In the genomic region with DNA sequence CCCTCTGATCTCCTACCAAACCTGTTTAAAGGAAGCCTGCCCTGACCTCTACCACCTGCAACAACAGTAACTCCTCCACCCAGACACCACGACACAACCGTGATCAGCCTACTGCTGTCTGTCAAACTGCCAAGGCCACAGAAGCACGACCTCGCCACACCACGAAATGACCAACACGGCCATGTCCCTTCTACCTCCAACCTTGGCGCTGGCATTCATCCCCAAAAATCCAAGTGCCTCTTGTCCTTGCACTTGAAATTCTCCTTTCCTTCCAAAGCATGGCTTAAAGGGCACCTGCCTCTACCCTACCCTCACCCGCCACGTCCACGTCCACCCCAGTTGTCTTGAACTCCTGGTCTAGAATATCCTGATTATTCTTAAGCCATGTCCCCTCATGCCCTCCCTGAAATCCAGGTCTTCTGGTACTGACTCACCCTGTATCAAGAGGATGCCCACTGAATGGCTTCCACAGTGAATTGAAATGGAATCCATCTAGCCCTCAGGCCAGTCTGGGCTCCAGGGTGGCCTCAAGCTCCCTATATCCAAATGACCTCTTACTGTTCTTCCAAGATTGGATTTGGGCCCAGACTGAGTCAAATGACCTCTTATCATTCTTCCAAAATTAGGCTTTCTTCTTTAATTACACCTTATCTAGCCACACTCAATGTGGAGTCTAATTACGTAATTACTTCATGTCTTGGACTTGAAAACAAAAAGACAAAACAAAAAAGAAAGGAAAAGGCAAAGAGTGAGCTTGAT, we compare ENCODE assay signal across 28 mouse cellular contexts. TPM values are rescaled to one million over a fixed set of nuclear protein-coding genes. Genes with fewer than 3 reads are reported as not detected.
DNase-seq lines count a peak whose midpoint lies in the region; ATAC-seq and TF ChIP-seq lines count a peak whose summit lies in the region.
"Had no signal": no experiment of that assay in that cellular context is flagged by ENCODE, and none has a peak within 500 bp of the region (broad histone marks: within the 10 kb centered on the region; RNA-seq: fewer than 3 reads in every experiment).

No protein-coding gene starts in this region.

- no peak for TF ChIP-seq EP300 in heart, adult 2 months (IDR thresholded peaks at IDR 0.05; ENCODE audit: insufficient read depth, low read depth, low read length)
- TF ChIP-seq EP300 in lung, postnatal 0 days (IDR thresholded peaks at IDR 0.05), result no peak
- TF ChIP-seq EP300 in stomach, postnatal 0 days (optimal IDR thresholded peaks at IDR 0.05), result no peak

- 61% methylated on average over 11 of the region's 11 CpGs for WGBS in heart, adult 2 months
- 77% methylated on average over 11 of the region's 11 CpGs for WGBS in lung, postnatal 0 days
- WGBS in stomach, postnatal 0 days, result 92% methylated on average over 11 of the region's 11 CpGs

- peaks cover 49% of the 10 kb centered on the region for H3K36me3 ChIP-seq in heart, adult 2 months (ENCODE audit: control insufficient read depth, insufficient read depth, low read length)
- no peaks in the 10 kb centered on the region; the same call in 1 of the 2 replicates for H3K36me3 ChIP-seq in lung, postnatal 0 days (ENCODE audit: insufficient read depth, low read length)
- no peaks in the 10 kb centered on the region for H3K36me3 ChIP-seq in stomach, postnatal 0 days (ENCODE audit: control insufficient read depth, insufficient read depth, low read length)
- H3K36me3 ChIP-seq: embryonic facial prominence, embryonic 13.5 days; neural tube, embryonic 12.5 days had no signal

- ATAC-seq in lung, postnatal 0 days, result no peak
- 0 out of 2 replicates have a peak, but pooled peaks have one; percentile 15 for ATAC-seq in stomach, postnatal 0 days (ENCODE audit: low FRiP score, low TSS enrichment)
- ATAC-seq: activated CD4-positive, CD25-positive, alpha-beta regulatory T cell, adult 4 months had no signal

- intact Hi-C loops in heart, adult 2 months (cut with DNase I), result loop anchor here (2.0 kb wide), 1 partner anchor 16 kb away; a partner anchor contains a TSS
- intact Hi-C loops in heart, postnatal 36 days (cut with DNase I), result loop anchor here (2.0 kb wide), 2 partner anchors 16 to 64 kb away; a partner anchor contains a TSS
- intact Hi-C loops in left cerebral cortex, adult 2 months (cut with DNase I), result no loop called here

- no peak overlapping the region for H3K4me2 ChIP-seq in lung, postnatal 0 days (replicated peaks; ENCODE audit: low read depth, low read length)
- H3K4me2 ChIP-seq in stomach, postnatal 0 days (replicated peaks; ENCODE audit: low read depth), result no peak overlapping the region
- H3K4me2 ChIP-seq: embryonic facial prominence, embryonic 13.5 days; forebrain, embryonic 12.5 days; heart, embryonic 13.5 days; hindbrain, embryonic 13.5 days; limb, embryonic 15.5 days; neural tube, embryonic 12.5 days had no signal

- H3K27me3 ChIP-seq in heart, adult 2 months (ENCODE audit: control insufficient read depth, insufficient read depth, low read length), result no peaks in the 10 kb centered on the region
- H3K27me3 ChIP-seq in lung, postnatal 0 days (replicated peaks; ENCODE audit: insufficient read depth, low read length), result no peaks in the 10 kb centered on the region
- no peaks in the 10 kb centered on the region for H3K27me3 ChIP-seq in stomach, postnatal 0 days (ENCODE audit: control insufficient read depth, insufficient read depth, low read length)
- H3K27me3 ChIP-seq: embryonic facial prominence, embryonic 13.5 days; forebrain, embryonic 12.5 days; heart, embryonic 13.5 days; hindbrain, embryonic 13.5 days; limb, embryonic 15.5 days; neural tube, embryonic 12.5 days had no signal

- H3K79me2 ChIP-seq in heart, adult 2 months (replicated peaks; ENCODE audit: control insufficient read depth, insufficient read depth, low read length), result peaks cover 10% of the 10 kb centered on the region

- 0 out of 2 replicates have a peak overlapping the region, but pooled peaks have one; percentile 17 for H3K9ac ChIP-seq in heart, adult 2 months (ENCODE audit: low read depth, low read length)
- H3K9ac ChIP-seq in lung, postnatal 0 days (replicated peaks; ENCODE audit: low read depth), result no peak overlapping the region
- no peak overlapping the region for H3K9ac ChIP-seq in stomach, postnatal 0 days (ENCODE audit: low read length)
- H3K9ac ChIP-seq: embryonic facial prominence, embryonic 13.5 days; forebrain, embryonic 12.5 days; heart, embryonic 13.5 days; hindbrain, embryonic 13.5 days; limb, embryonic 15.5 days; liver, embryonic 14.5 days; neural tube, embryonic 12.5 days had no signal

- H3K9me3 ChIP-seq in lung, postnatal 0 days (ENCODE audit: low read length), result no peaks in the 10 kb centered on the region
- no peaks in the 10 kb centered on the region for H3K9me3 ChIP-seq in stomach, postnatal 0 days (ENCODE audit: control insufficient read depth, low read length)
- H3K9me3 ChIP-seq: embryonic facial prominence, embryonic 13.5 days; forebrain, embryonic 12.5 days; heart, embryonic 13.5 days; hindbrain, embryonic 13.5 days; limb, embryonic 15.5 days; neural tube, embryonic 12.5 days had no signal

- no peak for TF ChIP-seq POLR2A in heart, adult 2 months (IDR thresholded peaks at IDR 0.05; ENCODE audit: insufficient read depth, low read depth, low read length)

- no peak for TF ChIP-seq CTCF in heart, adult 2 months (IDR thresholded peaks at IDR 0.05)
- TF ChIP-seq CTCF in lung, postnatal 0 days (IDR thresholded peaks at IDR 0.05), result no peak
- no peak for TF ChIP-seq CTCF in stomach, postnatal 0 days (IDR thresholded peaks at IDR 0.05; ENCODE audit: low read depth)
- TF ChIP-seq CTCF in left cerebral cortex, adult 2 months (IDR thresholded peaks at IDR 0.05), result no peak

- no peak overlapping the region for H3K4me3 ChIP-seq in heart, adult 2 months
- no peak overlapping the region for H3K4me3 ChIP-seq in lung, postnatal 0 days (ENCODE audit: low read depth, low read length)
- H3K4me3 ChIP-seq in stomach, postnatal 0 days (ENCODE audit: low read depth, low read length), result no peak overlapping the region
- H3K4me3 ChIP-seq in left cerebral cortex, adult 2 months, result no peak overlapping the region
- H3K4me3 ChIP-seq: embryonic facial prominence, embryonic 13.5 days; erythroblast, embryonic 14.5 days; forebrain, embryonic 12.5 days; heart, embryonic 13.5 days; hindbrain, embryonic 13.5 days; limb, embryonic 15.5 days; neural tube, embryonic 12.5 days had no signal

- H3K4me1 ChIP-seq in heart, adult 2 months (ENCODE audit: control insufficient read depth, insufficient read depth, low read length), result peaks cover 73% of the 10 kb centered on the region
- no peaks in the 10 kb centered on the region; the same call in 1 of the 2 replicates for H3K4me1 ChIP-seq in lung, postnatal 0 days (ENCODE audit: insufficient read depth, low read depth, low read length)
- H3K4me1 ChIP-seq in stomach, postnatal 0 days (replicated peaks; ENCODE audit: control insufficient read depth, insufficient read depth), result no peaks in the 10 kb centered on the region
- H3K4me1 ChIP-seq: embryonic facial prominence, embryonic 13.5 days had no signal

- DNase-seq in heart, adult 2 months, result peak; percentile 46 to 57
- no peak for DNase-seq in heart, postnatal 36 days
- peak; percentile 51 to 71 for DNase-seq in lung, adult 18-20 months
- no peak for DNase-seq in lung, postnatal 0 days (ENCODE audit: low spot score)
- peak; percentile 44 for DNase-seq in adrenal gland, postnatal 14 days
- no peak for DNase-seq in stomach, postnatal 0 days (ENCODE audit: low spot score)
- DNase-seq in left cerebral cortex, adult 2 months (ENCODE audit: extremely low spot score in 1 of 2, low spot score in 2 of 2), result no peak
- DNase-seq: B cell, adult 2 months; cerebellum, adult 8-10 months; cerebellum, postnatal 36 days; embryo, embryonic 11 days; gastrocnemius, postnatal 25 days; kidney, adult 18-20 months; layer of hippocampus, adult 9-11 months; left cerebral cortex, postnatal 4 days; midbrain, embryonic 14.5 days; right cerebral cortex, postnatal 25 days; thymus, postnatal 14 days had no signal

- peak overlapping the region; percentile 89 for H3K27ac ChIP-seq in heart, adult 2 months
- H3K27ac ChIP-seq in lung, postnatal 0 days (ENCODE audit: low read length), result no peak overlapping the region
- H3K27ac ChIP-seq in stomach, postnatal 0 days (replicated peaks), result peak overlapping the region; percentile 67
- no peak overlapping the region for H3K27ac ChIP-seq in left cerebral cortex, adult 2 months
- H3K27ac ChIP-seq: embryonic facial prominence, embryonic 13.5 days; forebrain, embryonic 12.5 days; heart, embryonic 13.5 days; hindbrain, embryonic 13.5 days; kidney, postnatal 0 days; liver, embryonic 14.5 days; neural tube, embryonic 12.5 days had no signal

RNA-seq across cellular contexts. Expression of a gene that starts 16.9 kb away (rescaled TPM):
- 100 to 1,000 TPM; 638 to 971 TPM for total RNA-seq in heart, adult 2 months (2021)
- polyA plus RNA-seq in heart, adult 2 months (2012; rRNA removed), result 185 and 253 TPM in 2 replicates
- total RNA-seq in heart, postnatal 36 days (2021), result 100 to 1,000 TPM; 766 to 844 TPM
- 36.4 and 38.7 TPM in 2 replicates for polyA plus RNA-seq in lung, postnatal 0 days (2015; fragmentation: Nextera tagmentation; extraction: Ambion mirVana)
- 157 and 159 TPM in 2 replicates for total RNA-seq in adrenal gland, postnatal 14 days (2021)
- 107 and 111 TPM in 2 replicates for polyA plus RNA-seq in stomach, postnatal 0 days (2015; fragmentation: Nextera tagmentation; extraction: Ambion mirVana)
- total RNA-seq in left cerebral cortex, adult 2 months (2021), result 100 to 1,000 TPM; 160 to 161 TPM

Comparison
In these comparisons a context has a peak if more than half of its experiments do, and no peak if none do; other contexts are left out.
1. DNase-seq: peak in heart, adult 2 months (2 of 2), lung, adult 18-20 months (2 of 2) and adrenal gland, postnatal 14 days (single experiment); none in heart, postnatal 36 days (0 of 2), lung, postnatal 0 days (single experiment), stomach, postnatal 0 days (single experiment) and left cerebral cortex, adult 2 months (0 of 2).
2. H3K27ac ChIP-seq: peak in heart, adult 2 months (single experiment) and stomach, postnatal 0 days (single experiment); none in lung, postnatal 0 days (single experiment) and left cerebral cortex, adult 2 months (single experiment).